Mouse (Mus musculus) layer of hippocampus, adult 18-20 months (tissue): ENCODE data around the gene Ddx47. TPM values are rescaled to one million over a fixed set of nuclear protein-coding genes. Genes with fewer than 3 reads are reported as not detected.

Experiments
- DNase-seq, 2 experiments: peaks; one replicate each; pipeline ENCODE4 v3.0.0; 2022; ENCODE audit warnings: low spot score in 2 of 2
- total RNA-seq, 2 experiments: library from RNA; stranded (reverse); gene quantifications; 2 replicates each; pipeline ENCODE4 v1.2.3; 2021

Gene Ddx47
- total RNA-seq, 2 experiments from 2014 or later = 52.1 to 59.5 TPM

DNA sequence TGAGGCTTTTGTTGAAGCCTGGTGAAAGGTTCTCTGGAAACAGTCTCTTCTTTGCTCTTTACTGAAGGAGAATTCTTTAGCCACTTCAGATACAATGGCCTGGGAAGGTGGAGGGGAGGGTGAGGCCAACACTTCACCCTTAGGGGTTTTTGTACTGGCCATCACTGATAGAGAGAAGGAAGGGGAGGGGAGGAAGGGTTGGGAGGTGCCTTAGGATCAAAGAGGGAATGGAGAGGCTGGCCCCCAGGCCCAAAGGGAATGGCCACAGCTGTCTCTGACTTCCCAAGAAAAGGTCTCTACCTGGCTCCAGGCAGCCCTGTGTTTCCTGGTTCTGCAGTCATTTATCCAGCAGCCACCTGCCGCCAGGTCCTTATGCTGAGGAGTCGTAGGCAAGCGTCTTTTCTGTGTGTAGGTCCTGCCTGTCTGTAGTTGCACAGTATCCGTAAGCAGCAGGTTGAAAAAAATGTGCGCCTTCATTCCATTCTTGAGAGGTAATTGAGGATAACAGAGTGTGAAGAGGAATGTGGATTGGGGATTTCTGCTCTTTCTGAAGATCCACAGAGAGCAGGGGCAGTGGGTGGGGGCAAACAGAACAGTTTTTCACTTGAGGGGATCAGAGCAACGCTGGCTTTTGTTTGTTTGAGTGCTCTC is 55.5 kb downstream of the Ddx47 start:
- DNase-seq = no peak

DNA sequence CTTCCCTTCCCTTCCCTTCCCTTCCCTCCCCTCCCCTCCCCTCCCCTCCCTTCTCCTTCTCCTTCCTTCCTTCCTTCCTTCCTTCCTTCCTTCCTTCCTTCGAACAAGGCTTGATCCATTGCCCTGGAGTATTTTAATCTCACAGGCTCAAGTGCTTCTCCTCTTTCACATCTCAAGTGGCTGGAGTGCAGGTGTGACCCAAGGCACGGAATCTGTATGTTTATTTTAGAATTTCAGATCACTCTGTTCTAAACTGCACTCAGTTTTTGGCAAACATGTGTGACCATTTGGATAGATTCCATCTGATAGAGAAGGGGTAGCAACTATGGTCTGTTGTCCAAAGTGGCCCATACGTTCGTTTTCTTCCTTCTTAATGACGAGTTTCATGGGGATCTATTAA is 56.8 kb downstream of the Ddx47 start:
- no peak for DNase-seq

DNA sequence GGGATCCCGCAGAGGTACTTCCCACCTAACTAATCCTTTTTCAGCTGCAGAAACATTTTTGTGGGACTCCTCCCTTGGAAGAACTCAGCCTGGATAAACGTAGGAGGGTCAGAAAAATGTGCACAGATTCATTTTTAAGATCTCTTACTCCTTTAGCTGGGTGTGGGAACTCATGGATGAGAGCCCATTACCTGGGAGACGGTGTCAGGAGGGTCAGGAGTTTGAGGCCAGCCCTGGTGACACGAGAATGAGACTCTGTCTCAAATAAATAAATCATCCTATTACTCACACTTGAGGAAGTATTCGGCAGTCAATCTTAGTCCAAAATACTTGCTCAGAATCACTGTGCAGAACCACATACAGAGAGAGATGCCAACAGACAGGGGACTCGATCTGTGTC is 58.4 kb downstream of the Ddx47 start:
- DNase-seq = no peak

DNA sequence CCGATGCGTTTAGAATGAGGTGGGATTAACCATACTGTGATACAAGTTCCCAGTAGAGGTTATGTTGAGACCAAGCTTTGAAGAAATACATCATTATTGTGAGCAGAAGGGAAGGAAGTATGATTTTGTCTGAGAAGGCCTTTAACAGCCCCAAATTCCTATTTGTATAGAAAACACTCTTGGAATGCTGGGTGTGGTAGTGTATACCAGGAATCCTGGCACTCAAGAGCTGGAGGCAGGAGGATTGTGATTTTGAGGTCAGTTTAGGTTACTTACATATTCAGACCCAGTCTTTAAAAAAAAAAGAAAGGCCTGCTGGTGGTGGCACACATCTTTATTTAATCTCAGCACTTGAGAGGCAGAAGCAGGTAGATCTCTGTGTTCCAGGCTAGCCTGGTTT is 58.9 kb downstream of the Ddx47 start:
- DNase-seq = no peak

Other genes with a start within 250 kb of the Ddx47 start
- gene Dusp16, start 219.0 kb upstream of the Ddx47 start, total RNA-seq = 1 to 10 TPM; 8.8 to 9.4 TPM
- 10 to 100 TPM; 47.3 to 48.1 TPM for gene Crebl2, start 181.5 kb upstream of the Ddx47 start, total RNA-seq
- 10 to 100 TPM; 26.2 to 28.1 TPM for gene Gpr19, start 113.0 kb upstream of the Ddx47 start, total RNA-seq
- gene Cdkn1b, start 91.2 kb upstream of the Ddx47 start, total RNA-seq = 10 to 100 TPM; 46.0 to 48.2 TPM
- 1 to 10 TPM; 3.4 to 3.7 TPM for gene Apold1, start 29.9 kb upstream of the Ddx47 start, total RNA-seq
- under 1 TPM; 0.25 to 0.30 TPM for gene Gprc5a, start 54.0 kb downstream of the Ddx47 start, total RNA-seq
- under 1 TPM in 1 of 2 experiments, not detected in 1; 0.25 TPM for gene Gprc5d, start 106.7 kb downstream of the Ddx47 start, total RNA-seq
- 100 to 1,000 TPM; 169 to 171 TPM for gene Fam234b, start 186.4 kb downstream of the Ddx47 start, total RNA-seq
- 10 to 100 TPM; 84.3 to 93.4 TPM for gene Hebp1, start 186.4 kb downstream of the Ddx47 start, total RNA-seq
- not detected for gene Gsg1, start 242.7 kb downstream of the Ddx47 start, total RNA-seq